Mouse (Mus musculus) kidney, postnatal 10 days (tissue): ENCODE results near the gene Erich6b.

Source experiments
- DNase-seq: peaks from one replicate; pipeline ENCODE4 v3.0.0; 2021; ENCODE audit warnings: mixed read lengths

Erich6b gene

DNA sequence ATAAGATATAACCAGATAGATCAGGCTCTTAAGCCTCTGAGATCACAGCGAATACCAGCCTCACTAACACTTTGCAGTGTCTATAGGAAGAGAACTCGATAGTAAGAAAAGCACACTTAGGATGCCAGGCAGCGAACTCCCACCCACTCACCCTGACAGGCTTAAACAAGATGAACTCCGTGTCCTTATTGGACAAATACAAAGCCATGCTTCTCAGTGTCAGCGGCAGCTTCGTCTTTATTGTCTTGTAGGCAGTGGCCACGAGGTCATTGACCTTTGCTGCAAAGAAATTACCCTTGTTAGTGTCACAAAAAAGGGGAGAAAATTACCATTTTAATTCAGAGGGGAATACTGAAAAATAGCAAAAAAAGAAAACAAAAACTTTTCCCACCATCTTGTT, 65.7 kb downstream of the Erich6b start:
- no peak for DNase-seq

DNA sequence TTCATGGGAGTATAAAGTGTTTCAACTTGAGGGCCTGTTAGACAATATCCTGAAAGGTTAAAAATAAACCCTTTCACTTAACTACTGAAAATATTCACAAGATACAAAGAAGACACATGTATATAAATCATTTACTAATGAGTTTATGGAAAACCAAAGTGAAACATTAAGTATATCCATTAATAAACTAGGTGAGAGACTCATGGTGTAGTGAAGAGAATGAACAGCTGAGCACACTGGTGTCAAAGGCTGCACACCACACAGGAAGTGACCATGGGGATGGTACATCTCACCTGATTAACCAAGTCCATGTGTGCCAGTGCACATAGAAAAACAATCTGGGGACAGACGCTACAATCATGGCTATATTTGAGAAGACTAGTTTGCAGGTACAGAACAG, 66.9 kb downstream of the Erich6b start:
- DNase-seq, result no peak

DNA sequence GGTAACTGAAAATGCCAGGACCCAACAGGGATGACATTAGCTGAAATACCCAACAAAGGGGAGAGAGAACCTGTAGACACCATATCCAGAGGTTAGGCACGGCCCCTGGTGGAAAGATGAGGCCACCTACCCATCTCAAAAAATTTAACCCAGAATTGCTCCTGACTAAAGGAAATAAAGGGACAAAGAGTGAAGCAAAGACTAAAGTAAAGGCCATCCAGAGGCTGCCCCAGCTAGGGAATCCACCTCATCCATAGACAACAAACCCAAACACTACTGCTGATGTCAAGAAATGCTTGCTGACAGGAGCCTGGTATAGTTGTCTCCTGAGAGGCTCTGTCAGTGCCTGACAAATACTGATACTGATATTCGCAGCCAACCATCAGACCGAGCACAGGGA, 69.7 kb downstream of the Erich6b start:
- DNase-seq, result no peak

DNA sequence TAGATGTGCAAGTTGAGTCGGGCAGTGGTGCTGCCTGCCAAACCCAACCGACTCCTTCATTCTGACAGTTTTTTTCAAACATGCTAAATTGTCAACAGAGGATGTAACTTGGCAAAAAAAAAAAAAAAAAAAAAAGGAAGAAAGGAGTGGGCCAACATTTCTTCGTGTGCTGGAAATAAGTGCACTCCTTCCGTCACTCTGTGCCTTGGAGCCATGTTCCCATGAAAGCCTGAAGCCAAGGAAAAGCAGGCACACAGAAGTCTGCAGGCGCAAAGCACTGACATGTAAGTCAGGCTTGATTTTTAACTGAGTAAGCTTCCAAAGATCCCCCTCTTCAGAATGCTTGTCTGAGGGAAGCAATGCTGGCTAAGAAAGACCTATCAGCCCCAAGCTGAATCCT, 70.6 kb downstream of the Erich6b start:
- DNase-seq, result no peak

DNA sequence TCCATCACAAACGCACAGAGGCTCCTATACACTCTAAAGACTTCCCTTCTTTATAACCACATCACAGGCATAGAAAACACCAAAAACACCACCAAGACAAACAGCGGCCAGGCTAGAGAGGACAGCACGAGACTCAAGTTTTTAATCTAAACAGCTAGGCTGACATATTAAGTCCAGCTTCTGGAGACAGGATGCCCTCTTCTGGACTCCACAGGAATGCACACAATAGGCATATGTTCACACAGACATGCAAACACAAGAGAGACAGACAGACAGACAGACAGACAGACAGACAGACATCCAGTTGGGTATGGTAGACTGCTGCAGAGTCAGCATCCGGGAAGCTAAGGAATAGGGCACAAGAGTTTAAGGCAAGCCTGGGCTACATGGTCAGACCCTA, 71.6 kb downstream of the Erich6b start:
- no peak for DNase-seq

DNA sequence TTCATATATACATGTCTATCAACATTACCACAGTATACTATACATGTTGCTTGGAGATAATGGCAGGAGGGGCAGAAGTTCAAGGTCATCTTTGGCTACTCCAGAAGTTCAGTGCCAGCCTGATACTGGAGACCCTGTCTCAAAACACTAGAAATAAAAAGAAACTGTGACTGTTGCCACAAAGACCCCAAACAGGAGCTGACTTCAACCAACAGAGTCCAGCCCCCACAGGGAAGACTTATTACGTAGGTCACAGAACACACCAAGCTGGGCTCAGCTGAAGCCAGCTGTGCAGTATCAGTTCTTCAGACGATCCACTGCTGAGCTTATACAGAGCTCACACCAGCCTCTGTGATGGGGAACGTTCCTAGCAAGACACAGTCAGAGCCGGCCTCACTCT, 74.4 kb downstream of the Erich6b start:
- no peak for DNase-seq
